Mouse (Mus musculus) liver, embryonic 16.5 days (tissue): ENCODE results near the gene Frmd5. TPM values are rescaled to one million over a fixed set of nuclear protein-coding genes. Genes with fewer than 3 reads are reported as not detected.

Experiments
- ATAC-seq: fragments of 200-750 bp; cut with Nextera tagmentation; 2 replicates; pipeline ENCODE4 v1.8.0; 2017; ENCODE audit warnings: low read depth, mild to moderate bottlenecking, moderate number of reproducible peaks, moderate library complexity
- H3K27ac ChIP-seq: fragments of 300-500 bp; sonication (generic); 2 replicates; pipeline ENCODE4 v1.5.1; 2014; ENCODE audit warnings: mild to moderate bottlenecking, low read length
- H3K27me3 ChIP-seq: fragments of 300-500 bp; sonication (generic); 2 replicates; pipeline ENCODE4 v1.6.1; 2014; ENCODE audit warnings: low read depth, low read length, mixed read lengths; ENCODE audit not compliant: control insufficient read depth, insufficient read depth
- H3K36me3 ChIP-seq: fragments of 300-500 bp; sonication (generic); 2 replicates; pipeline ENCODE4 v1.6.1; 2014; ENCODE audit warnings: mild to moderate bottlenecking; ENCODE audit not compliant: control insufficient read depth, insufficient read depth
- H3K4me1 ChIP-seq: fragments of 300-500 bp; sonication (generic); 2 replicates; pipeline ENCODE4 v1.6.1; 2014; ENCODE audit warnings: low read depth, low read length, mixed read lengths; ENCODE audit not compliant: control insufficient read depth
- H3K4me2 ChIP-seq: fragments of 300-500 bp; sonication (generic); 2 replicates; pipeline ENCODE4 v1.6.1; 2014; ENCODE audit warnings: low read depth, low read length, mixed read lengths
- H3K4me3 ChIP-seq: fragments of 300-500 bp; sonication (generic); 2 replicates; pipeline ENCODE4 v1.5.1; 2014; ENCODE audit warnings: low read depth, mild to moderate bottlenecking, low read length
- H3K9ac ChIP-seq: fragments of 300-500 bp; sonication (generic); 2 replicates; pipeline ENCODE4 v1.6.1; 2014; ENCODE audit warnings: low read depth, low read length
- H3K9me3 ChIP-seq: fragments of 300-500 bp; sonication (generic); replicated peaks from 2 replicates; pipeline ENCODE4 v1.6.1; 2016; ENCODE audit warnings: low read length; ENCODE audit not compliant: control insufficient read depth
- WGBS: fragments of 180-500 bp; shearing (Covaris S2); extraction: QIAGEN DNeasy Blood & Tissue Kit; methylation state at CpG from one replicate; pipeline ENCODE4 v1.1.7; 2014; ENCODE audit not compliant: insufficient replicate concordance; 5-methylcytosine and 5-hydroxymethylcytosine counted together
- polyA plus RNA-seq: library from polyadenylated mRNA; unstranded; fragments of >200 nt; fragmentation: Nextera tagmentation; extraction: Ambion mirVana; gene quantifications from 2 replicates; pipeline ENCODE4 v1.2.1, GENCODE M21; 2015

The Frmd5 gene
- polyA plus RNA-seq, 1 experiment from 2014 or later = 0.18 TPM

DNA sequence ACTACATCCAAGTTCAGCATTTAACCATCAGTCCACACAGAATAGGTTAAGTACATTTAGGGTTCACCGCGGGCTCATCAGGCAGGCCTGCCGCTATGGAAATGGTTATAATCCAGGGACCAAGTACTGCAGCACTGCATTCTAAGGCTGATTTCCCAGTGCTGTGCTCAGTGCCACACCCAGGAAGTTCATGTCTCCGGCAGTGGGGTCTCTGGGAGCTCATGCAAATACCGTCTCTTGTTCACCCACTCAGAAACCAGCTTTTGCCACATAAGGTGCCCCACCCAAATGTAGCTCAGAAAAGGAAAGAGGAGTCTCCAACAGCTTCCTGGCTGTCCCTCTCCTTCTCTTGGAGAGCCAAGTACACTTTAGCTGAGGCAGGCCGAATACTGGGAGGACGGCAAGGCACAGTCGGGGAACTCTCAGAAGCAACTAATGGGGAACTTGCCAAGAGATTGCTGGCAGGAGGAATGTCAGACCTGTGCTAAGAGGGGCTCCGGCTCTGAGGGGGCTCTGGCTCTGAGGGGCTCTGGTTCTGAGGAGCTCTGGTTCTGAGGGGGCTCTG is 232.7 kb downstream of the Frmd5 start:
- Histone ChIP-seq H3K4me1 (no peaks in the 10 kb centered on the region), H3K4me2 (no peak overlapping the region), H3K9ac (no peak overlapping the region), H3K36me3 (no peaks in the 10 kb centered on the region), H3K27ac (no peak overlapping the region), H3K4me3 (no peak overlapping the region), H3K9me3 (no peaks in the 10 kb centered on the region), H3K27me3 (no peaks in the 10 kb centered on the region)
- 52% methylated on average over 9 of the region's 9 CpGs for WGBS
- ATAC-seq = 0 out of 2 replicates have a peak, but pooled peaks have one; percentile 16

DNA sequence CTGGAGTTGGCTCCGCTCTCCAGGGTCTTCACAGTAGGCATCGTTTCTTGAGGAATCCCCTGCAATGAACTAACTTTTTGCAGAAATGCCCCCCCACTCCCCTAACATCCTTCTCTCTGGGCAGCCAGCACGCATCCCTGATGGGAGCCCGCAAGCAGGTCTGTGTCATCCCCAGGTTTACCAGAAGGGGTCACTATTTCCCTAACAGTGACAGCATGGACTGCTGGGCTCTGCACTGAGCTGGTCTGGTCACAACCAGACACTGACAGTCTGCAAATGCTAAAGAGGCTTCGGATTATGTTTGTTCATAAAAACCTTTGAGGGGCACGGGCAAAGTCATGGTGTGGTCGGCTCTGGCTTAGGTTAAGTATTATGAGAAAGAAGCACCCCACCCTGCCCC is 235.1 kb downstream of the Frmd5 start:
- WGBS = 7% methylated on average over 7 of the region's 7 CpGs
- H3K27ac ChIP-seq = no peak overlapping the region
- no peaks in the 10 kb centered on the region for H3K4me1 ChIP-seq
- H3K4me2 ChIP-seq = no peak overlapping the region
- peak; percentile 37; the same call in 1 of the 2 replicates for ATAC-seq
- H3K4me3 ChIP-seq = no peak overlapping the region
- H3K27me3 ChIP-seq = no peaks in the 10 kb centered on the region
- no peak overlapping the region for H3K9ac ChIP-seq
- no peaks in the 10 kb centered on the region for H3K36me3 ChIP-seq
- H3K9me3 ChIP-seq = no peaks in the 10 kb centered on the region

- 39% methylated on average over 8 of the region's 8 CpGs for WGBS
- no peaks in the 10 kb centered on the region for H3K4me1 ChIP-seq
Observed at GRCm38 (mm10) chr2:121570999-121571655, 235.8 kb downstream of the Frmd5 start.

GRCm38 (mm10) chr2:121570049-121570448 is 236.8 kb downstream of the Frmd5 start:
- H3K4me2 ChIP-seq = no peak overlapping the region
- no peak for ATAC-seq
- H3K36me3 ChIP-seq = no peaks in the 10 kb centered on the region
- no peak overlapping the region for H3K4me3 ChIP-seq
- no peaks in the 10 kb centered on the region for H3K9me3 ChIP-seq
- no peak overlapping the region for H3K9ac ChIP-seq
- H3K27ac ChIP-seq = no peak overlapping the region
- H3K4me1 ChIP-seq = no peaks in the 10 kb centered on the region
- 61% methylated on average over 3 of the region's 3 CpGs for WGBS
- no peaks in the 10 kb centered on the region for H3K27me3 ChIP-seq

More at GRCm38 (mm10) chr2:121570999-121571655, 235.8 kb downstream of the Frmd5 start:
- Histone ChIP-seq H3K27ac (no peak overlapping the region), H3K9me3 (no peaks in the 10 kb centered on the region), H3K27me3 (no peaks in the 10 kb centered on the region), H3K36me3 (no peaks in the 10 kb centered on the region), H3K9ac (no peak overlapping the region), H3K4me3 (no peak overlapping the region), H3K4me2 (no peak overlapping the region)
- no peak for ATAC-seq

GRCm38 (mm10) chr2:121565911-121566310 is 241.0 kb downstream of the Frmd5 start:
- Histone ChIP-seq H3K4me3 (no peak overlapping the region), H3K27me3 (no peaks in the 10 kb centered on the region), H3K9ac (no peak overlapping the region), H3K36me3 (no peaks in the 10 kb centered on the region), H3K9me3 (no peaks in the 10 kb centered on the region), H3K4me2 (no peak overlapping the region), H3K4me1 (no peaks in the 10 kb centered on the region), H3K27ac (no peak overlapping the region)
- no peak for ATAC-seq
- WGBS = 52% methylated on average over 5 of the region's 5 CpGs

DNA sequence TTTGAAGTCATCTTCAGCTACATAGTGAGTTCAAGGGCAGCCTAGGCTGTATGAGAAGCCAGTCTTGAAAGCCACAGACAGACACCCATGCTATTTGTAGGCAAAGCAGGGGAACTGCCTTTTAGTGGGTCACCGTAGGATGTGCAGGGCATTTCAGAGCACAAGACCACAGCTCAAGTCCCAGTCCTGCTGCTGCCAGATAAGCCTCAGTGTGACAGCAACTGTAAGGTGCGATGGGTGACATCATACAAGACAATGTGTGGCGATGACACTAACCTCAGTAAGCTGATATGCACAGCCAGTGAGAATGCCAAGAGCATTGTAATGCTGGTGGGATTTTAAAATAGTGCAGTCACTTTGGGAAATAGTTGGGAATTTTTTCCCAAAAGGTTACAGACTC is 243.8 kb downstream of the Frmd5 start:
- Histone ChIP-seq H3K4me3 (no peak overlapping the region), H3K27me3 (no peaks in the 10 kb centered on the region), H3K9ac (no peak overlapping the region), H3K27ac (no peak overlapping the region), H3K4me2 (no peak overlapping the region), H3K4me1 (no peaks in the 10 kb centered on the region), H3K9me3 (no peaks in the 10 kb centered on the region), H3K36me3 (no peaks in the 10 kb centered on the region)
- 19% methylated on average over 3 of the region's 3 CpGs for WGBS
- peak; percentile 54; the same call in 1 of the 2 replicates for ATAC-seq

GRCm38 (mm10) chr2:121551271-121551670 is 255.6 kb downstream of the Frmd5 start:
- no peak for ATAC-seq
- WGBS = 61% methylated on average over 8 of the region's 8 CpGs

DNA sequence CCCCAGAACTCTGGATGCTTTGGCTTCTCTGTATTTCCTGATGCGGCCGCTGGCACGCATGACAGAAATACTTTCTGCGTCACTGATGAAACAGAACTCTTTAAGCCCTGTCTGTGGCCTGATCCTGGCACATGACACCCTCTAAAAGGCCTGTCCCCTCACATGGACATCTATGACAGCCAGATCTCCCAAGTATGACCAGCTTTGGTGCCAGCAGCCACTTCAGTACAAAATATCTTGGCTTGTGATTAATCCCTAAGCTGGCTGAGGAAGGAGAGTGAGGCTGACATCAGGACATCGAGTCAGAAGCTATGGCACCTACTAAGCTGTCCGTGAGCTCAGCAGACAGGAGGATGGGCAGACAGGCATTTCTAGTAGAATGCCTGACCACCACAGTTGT is 257.3 kb downstream of the Frmd5 start:
- H3K4me3 ChIP-seq = no peak overlapping the region
- H3K4me1 ChIP-seq = no peaks in the 10 kb centered on the region
- H3K36me3 ChIP-seq = no peaks in the 10 kb centered on the region; the same call in 1 of the 2 replicates
- H3K9me3 ChIP-seq = no peaks in the 10 kb centered on the region
- no peak overlapping the region for H3K9ac ChIP-seq
- no peak for ATAC-seq
- no peak overlapping the region for H3K27ac ChIP-seq
- H3K27me3 ChIP-seq = no peaks in the 10 kb centered on the region
- WGBS = 84% methylated on average over 6 of the region's 6 CpGs
- H3K4me2 ChIP-seq = no peak overlapping the region

More at GRCm38 (mm10) chr2:121551271-121551670, 255.6 kb downstream of the Frmd5 start:
- Histone ChIP-seq H3K36me3 (no peaks in the 10 kb centered on the region), H3K4me1 (no peaks in the 10 kb centered on the region), H3K27me3 (no peaks in the 10 kb centered on the region), H3K9me3 (no peaks in the 10 kb centered on the region), H3K27ac (no peak overlapping the region), H3K4me2 (no peak overlapping the region), H3K9ac (no peak overlapping the region), H3K4me3 (no peak overlapping the region)

- no peak overlapping the region for H3K4me3 ChIP-seq
- no peaks in the 10 kb centered on the region for H3K4me1 ChIP-seq
- no peak overlapping the region for H3K4me2 ChIP-seq
- H3K9ac ChIP-seq = no peak overlapping the region
- no peak overlapping the region for H3K27ac ChIP-seq
- no peaks in the 10 kb centered on the region for H3K27me3 ChIP-seq
- no peak for ATAC-seq
- H3K9me3 ChIP-seq = no peaks in the 10 kb centered on the region
- peaks cover 13% of the 10 kb centered on the region for H3K36me3 ChIP-seq
- 91% methylated on average over 3 of the region's 3 CpGs for WGBS
Observed at GRCm38 (mm10) chr2:121544829-121545228, 262.1 kb downstream of the Frmd5 start.
